ENCODE assay signal across 10 mouse cellular contexts in genomic region chr15:84556674-84557073, GRCm38 (mm10). TPM values are rescaled to one million over a fixed set of nuclear protein-coding genes. Genes with fewer than 3 reads are reported as not detected.
A peak's percentile ranks its signal among the peaks of the same experiment; 100 is the strongest.
DNase-seq lines count a peak whose midpoint lies in the region; ATAC-seq lines count a peak whose summit lies in the region.
"Had no signal": no experiment of that assay in that cellular context is flagged by ENCODE, and none has a peak within 500 bp of the region (broad histone marks: within the 10 kb centered on the region; RNA-seq: fewer than 3 reads in every experiment).

No protein-coding gene starts in this region.

- peak overlapping the region; percentile 87 for H3K4me3 ChIP-seq in megakaryocyte, embryonic 14.5 days (replicated peaks)
- H3K4me3 ChIP-seq in hindbrain, embryonic 13.5 days = peak overlapping the region; percentile 66
- peak overlapping the region; percentile 69 for H3K4me3 ChIP-seq in neural tube, embryonic 14.5 days (ENCODE audit: low read depth, low read length)

- H3K36me3 ChIP-seq in megakaryocyte, embryonic 14.5 days (replicated peaks; ENCODE audit: low read length) = no peaks in the 10 kb centered on the region
- H3K36me3 ChIP-seq in hindbrain, embryonic 13.5 days = peaks cover 46% of the 10 kb centered on the region
- H3K36me3 ChIP-seq in neural tube, embryonic 14.5 days (ENCODE audit: control insufficient read depth, insufficient read depth, low read length) = peaks cover 6% of the 10 kb centered on the region

- H3K9me3 ChIP-seq in megakaryocyte, embryonic 14.5 days = peaks cover 21% of the 10 kb centered on the region
- H3K9me3 ChIP-seq in hindbrain, embryonic 13.5 days = no peaks in the 10 kb centered on the region
- H3K9me3 ChIP-seq in neural tube, embryonic 14.5 days (ENCODE audit: control insufficient read depth, low read length) = no peaks in the 10 kb centered on the region

- WGBS in hindbrain, embryonic 13.5 days = 96% methylated on average over 17 of the region's 17 CpGs
- WGBS in neural tube, embryonic 14.5 days = 98% methylated on average over 17 of the region's 17 CpGs

- H3K9ac ChIP-seq in hindbrain, embryonic 13.5 days = peak overlapping the region; percentile 87
- H3K9ac ChIP-seq in neural tube, embryonic 14.5 days (replicated peaks; ENCODE audit: low read depth, low read length) = no peak overlapping the region

- peaks cover 52% of the 10 kb centered on the region for H3K27me3 ChIP-seq in megakaryocyte, embryonic 14.5 days (replicated peaks)
- H3K27me3 ChIP-seq in hindbrain, embryonic 13.5 days = peaks cover 15% of the 10 kb centered on the region; the same call in 1 of the 2 replicates
- no peaks in the 10 kb centered on the region for H3K27me3 ChIP-seq in neural tube, embryonic 14.5 days (ENCODE audit: control insufficient read depth, insufficient read depth, low read length)

- H3K4me1 ChIP-seq in megakaryocyte, embryonic 14.5 days = peaks cover 7% of the 10 kb centered on the region
- peaks cover 53% of the 10 kb centered on the region for H3K4me1 ChIP-seq in hindbrain, embryonic 13.5 days (replicated peaks)
- peaks cover 19% of the 10 kb centered on the region; the same call in 1 of the 2 replicates for H3K4me1 ChIP-seq in neural tube, embryonic 14.5 days (ENCODE audit: control insufficient read depth, insufficient read depth, low read length)

- H3K4me2 ChIP-seq in hindbrain, embryonic 13.5 days = peak overlapping the region; percentile 80
- H3K4me2 ChIP-seq in neural tube, embryonic 14.5 days (ENCODE audit: low read depth, low read length) = peak overlapping the region; percentile 90

- no peak for ATAC-seq in megakaryocyte, adult 5-6 weeks (ENCODE audit: poor library complexity, severe bottlenecking)
- no peak for ATAC-seq in hindbrain, embryonic 13.5 days (ENCODE audit: low FRiP score)
- no peak for ATAC-seq in neural tube, embryonic 14.5 days (ENCODE audit: low read depth)

- DNase-seq in adrenal gland, adult 2 months = peak; percentile 3
- no peak for DNase-seq in adrenal gland, postnatal 4 days (ENCODE audit: low spot score in 2 of 2)
- DNase-seq in urinary bladder, postnatal 25 days (ENCODE audit: low spot score) = no peak
- no peak for DNase-seq in thymus, postnatal 10 days (ENCODE audit: low spot score in 2 of 2)
- DNase-seq: adrenal gland, postnatal 25 days had no signal

- H3K27ac ChIP-seq in hindbrain, embryonic 13.5 days = peak overlapping the region; percentile 93
- no peak overlapping the region for H3K27ac ChIP-seq in neural tube, embryonic 14.5 days (ENCODE audit: low read depth, low read length)
- H3K27ac ChIP-seq: macrophage had no signal

RNA-seq across cellular contexts. Expression of gene Rtl6, which starts 0.9 kb away (rescaled TPM):
- total RNA-seq in adrenal gland, adult 2 months (2021) = 1 to 10 TPM; 3.9 to 8.9 TPM
- polyA plus RNA-seq in adrenal gland, adult 2 months (2012; rRNA removed) = 9.1 and 10.1 TPM in 2 replicates
- 10 to 100 TPM; 14.5 to 16.6 TPM for total RNA-seq in adrenal gland, postnatal 4 days (2021)
- polyA plus RNA-seq in megakaryocyte, embryonic 14.5 days (2012; ENCODE audit: insufficient read depth, low replicate concordance) = 0.07 TPM in 1 of 2 replicates, not detected in the other
- total RNA-seq in megakaryocyte, adult 5-6 weeks (2015) = 1.7 and 1.8 TPM in 2 replicates
- 2.1 and 2.2 TPM in 2 replicates for total RNA-seq in megakaryocyte, adult 5-6 weeks (2017)
- polyA plus RNA-seq in hindbrain, embryonic 13.5 days (2015; fragmentation: Nextera tagmentation; extraction: Ambion mirVana) = 51.6 and 54.4 TPM in 2 replicates
- polyA plus RNA-seq in neural tube, embryonic 14.5 days (2014; fragmentation: Nextera tagmentation; extraction: Ambion mirVana) = 27.6 and 41.1 TPM in 2 replicates
